Mouse (Mus musculus) intestine, embryonic 16.5 days (tissue): Measurements from ENCODE around the gene Gabrb1. TPM values are rescaled to one million over a fixed set of nuclear protein-coding genes. Genes with fewer than 3 reads are reported as not detected.

Source experiments
- ATAC-seq: fragments of 200-750 bp; cut with Nextera tagmentation; 2 replicates; pipeline ENCODE4 v1.8.0; 2017; ENCODE audit warnings: moderate TSS enrichment, moderate library complexity
- H3K27ac ChIP-seq: fragments of 300-500 bp; sonication (generic); 2 replicates; pipeline ENCODE4 v1.5.1; 2014; ENCODE audit warnings: mild to moderate bottlenecking, low read length
- H3K27me3 ChIP-seq: fragments of 300-500 bp; sonication (generic); replicated peaks from 2 replicates; pipeline ENCODE4 v1.6.1; 2014; ENCODE audit warnings: low read length, control low read depth, mixed read lengths; ENCODE audit not compliant: control insufficient read depth, insufficient read depth
- H3K36me3 ChIP-seq: fragments of 300-500 bp; sonication (generic); 2 replicates; pipeline ENCODE4 v1.6.1; 2014; ENCODE audit warnings: low read length, control low read depth; ENCODE audit not compliant: control insufficient read depth, insufficient read depth
- H3K4me1 ChIP-seq: fragments of 300-500 bp; sonication (generic); 2 replicates; pipeline ENCODE4 v1.6.1; 2014; ENCODE audit warnings: low read length, control low read depth, mixed read lengths; ENCODE audit not compliant: control insufficient read depth, insufficient read depth
- H3K4me2 ChIP-seq: fragments of 300-500 bp; sonication (generic); 2 replicates; pipeline ENCODE4 v1.6.1; 2014; ENCODE audit warnings: low read depth, low read length, control low read depth
- H3K4me3 ChIP-seq: fragments of 300-500 bp; sonication (generic); 2 replicates; pipeline ENCODE4 v1.5.1; 2014; ENCODE audit warnings: mild to moderate bottlenecking, low read length
- H3K9ac ChIP-seq: fragments of 300-500 bp; sonication (generic); 2 replicates; pipeline ENCODE4 v1.6.1; 2014; ENCODE audit warnings: low read depth, low read length
- H3K9me3 ChIP-seq: fragments of 300-500 bp; sonication (generic); 2 replicates; pipeline ENCODE4 v1.6.1; 2016; ENCODE audit warnings: low read length, control low read depth; ENCODE audit not compliant: control insufficient read depth
- WGBS: fragments of 180-500 bp; shearing (Covaris S2); extraction: QIAGEN DNeasy Blood & Tissue Kit; methylation state at CpG from one replicate; pipeline ENCODE4 v1.1.7; 2014; 5-methylcytosine and 5-hydroxymethylcytosine counted together
- polyA plus RNA-seq: library from polyadenylated mRNA; unstranded; fragments of >200 nt; fragmentation: Nextera tagmentation; extraction: Ambion mirVana; gene quantifications from 2 replicates; pipeline ENCODE4 v1.2.1, GENCODE M21; 2015

Gene Gabrb1
- polyA plus RNA-seq, 1 experiment from 2014 or later = 0.35 TPM

DNA sequence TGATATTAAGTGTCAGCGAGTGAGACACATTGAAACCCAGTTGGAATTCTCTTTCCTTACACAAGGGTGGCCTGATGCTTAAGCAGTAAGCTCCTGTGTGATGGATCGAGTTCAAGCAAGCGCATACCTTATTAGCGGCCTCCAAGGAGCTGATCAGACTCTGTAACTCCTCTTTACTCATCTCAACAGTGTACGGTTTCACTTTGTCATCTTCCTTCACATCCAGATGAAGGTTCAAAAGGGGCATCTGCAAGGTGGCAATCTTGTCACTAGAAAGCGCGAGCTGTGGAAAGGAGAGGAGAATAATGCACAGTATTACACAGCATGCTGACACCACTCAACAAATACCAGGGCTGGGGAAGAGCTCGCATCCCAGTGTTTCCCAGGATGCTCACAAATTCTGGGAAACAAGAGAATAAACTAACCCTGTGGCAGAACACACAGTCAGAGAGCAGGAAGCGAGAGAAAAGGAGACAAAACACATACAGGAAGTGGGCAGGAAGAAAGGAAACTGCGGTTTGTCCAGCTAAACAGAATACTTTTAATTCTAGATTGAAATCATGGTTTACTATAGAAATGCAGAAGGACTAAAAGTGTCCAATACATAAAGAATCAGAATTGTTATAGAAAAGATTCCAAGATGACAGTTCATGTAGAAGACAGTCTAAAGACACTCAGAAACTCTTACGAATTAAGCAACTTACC, 503.0 kb downstream of the Gabrb1 start:
- H3K4me2 ChIP-seq = no peak overlapping the region
- ATAC-seq = no peak
- WGBS = 85% methylated on average over 11 of the region's 11 CpGs
- no peak overlapping the region for H3K27ac ChIP-seq
- no peaks in the 10 kb centered on the region for H3K9me3 ChIP-seq
- H3K9ac ChIP-seq = no peak overlapping the region
- H3K27me3 ChIP-seq = no peaks in the 10 kb centered on the region
- peaks cover 12% of the 10 kb centered on the region for H3K36me3 ChIP-seq
- no peaks in the 10 kb centered on the region; the same call in 1 of the 2 replicates for H3K4me1 ChIP-seq
- H3K4me3 ChIP-seq = no peak overlapping the region

DNA sequence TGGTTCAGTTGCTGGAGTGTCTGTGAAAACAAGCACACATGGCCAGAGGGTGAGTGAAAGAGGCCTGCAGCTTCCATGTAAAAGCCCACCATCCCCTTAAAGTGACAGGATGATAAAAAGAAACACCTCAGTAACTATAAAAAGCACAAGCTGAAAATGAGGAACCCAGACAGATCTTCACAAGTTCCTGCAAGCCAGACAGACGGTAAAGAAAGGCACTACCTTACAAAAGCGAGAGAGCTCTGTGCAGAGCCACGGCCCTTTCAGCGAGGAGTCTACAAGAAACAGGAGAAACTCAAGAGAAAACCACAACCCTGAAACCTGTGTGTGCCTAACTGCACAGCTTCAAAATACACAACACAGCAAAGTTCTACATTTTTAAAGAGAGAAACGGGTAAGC, 504.9 kb downstream of the Gabrb1 start:
- no peak overlapping the region for H3K9ac ChIP-seq
- H3K27ac ChIP-seq = no peak overlapping the region
- H3K4me2 ChIP-seq = no peak overlapping the region
- H3K4me1 ChIP-seq = peaks cover 9% of the 10 kb centered on the region
- H3K9me3 ChIP-seq = no peaks in the 10 kb centered on the region
- WGBS = 85% methylated on average over 5 of the region's 5 CpGs
- no peak overlapping the region for H3K4me3 ChIP-seq
- no peak for ATAC-seq
- no peaks in the 10 kb centered on the region for H3K27me3 ChIP-seq
- peaks cover 12% of the 10 kb centered on the region for H3K36me3 ChIP-seq

DNA sequence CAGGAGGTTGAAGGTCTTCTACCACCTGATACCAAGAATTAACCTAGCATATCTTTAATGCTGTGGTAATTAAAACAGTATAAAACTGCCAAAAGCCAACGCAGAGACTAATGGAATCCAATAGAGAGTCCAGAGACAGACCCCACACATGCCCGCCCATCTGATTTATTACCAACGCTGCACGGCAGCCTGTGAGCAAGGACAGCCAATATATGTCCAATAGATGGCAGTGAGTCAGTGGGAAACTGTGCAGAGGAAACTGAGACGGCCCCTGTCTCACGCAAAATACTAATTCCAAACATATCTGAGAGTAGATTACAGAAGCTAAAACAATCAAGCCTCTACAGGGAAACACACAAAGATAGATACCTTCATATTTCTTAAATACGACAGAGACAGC, 506.5 kb downstream of the Gabrb1 start:
- no peak for ATAC-seq

DNA sequence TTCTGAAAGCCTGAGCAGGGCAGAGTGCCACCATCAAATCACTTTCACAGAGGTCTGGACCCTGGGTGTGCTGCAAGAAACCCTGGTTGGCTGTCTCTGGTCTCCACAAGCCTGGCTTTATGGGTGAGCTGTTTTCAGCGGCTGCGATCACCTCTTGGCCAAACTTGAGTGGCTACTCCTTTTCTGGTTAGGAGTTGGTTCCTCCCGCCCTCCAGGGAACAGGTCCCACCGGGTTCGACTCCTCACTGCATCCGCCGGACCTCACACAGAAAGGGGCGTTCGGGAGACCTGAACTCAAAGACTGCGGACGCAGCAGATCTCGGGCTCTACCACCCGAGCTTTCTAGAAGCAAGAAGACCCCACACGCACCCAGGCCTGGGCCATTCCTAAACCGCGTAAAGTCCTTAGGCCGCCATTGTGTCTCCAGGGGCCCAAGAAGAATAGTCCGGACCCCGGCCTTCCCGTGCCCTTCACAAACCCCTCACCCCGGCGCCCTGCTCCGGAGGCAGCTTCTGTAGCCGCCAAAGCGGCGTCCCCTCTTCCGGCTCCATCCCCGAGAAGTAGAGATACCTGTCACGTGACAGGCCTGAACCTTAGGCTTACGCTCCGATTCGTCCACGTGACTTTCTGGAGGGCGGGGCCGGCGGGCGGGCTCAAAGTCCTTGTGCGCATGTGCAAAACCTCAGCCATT, 509.8 kb downstream of the Gabrb1 start, which contains the start of gene Commd8:
Gene Commd8 (minus strand): TSS at position 596 of the 691 bp plus-strand sequence.
- Histone ChIP-seq H3K36me3 (no peaks in the 10 kb centered on the region; the same call in 1 of the 2 replicates), H3K4me3 (peak within 1 kb of the TSS; percentile 73), H3K4me2 (peak within 1 kb of the TSS; percentile 86), H3K9me3 (no peaks in the 10 kb centered on the region), H3K27me3 (no peaks in the 10 kb centered on the region), H3K27ac (peak within 1 kb of the TSS; percentile 70), H3K9ac (peak within 1 kb of the TSS; percentile 84), H3K4me1 (peaks cover 9% of the 10 kb centered on the region)
- WGBS = under 1% methylated on average over 38 of the region's 38 CpGs
- ATAC-seq = peak; percentile 90

More for the DNA sequence above, 506.5 kb downstream of the Gabrb1 start:
- Histone ChIP-seq H3K9ac (no peak overlapping the region), H3K4me3 (no peak overlapping the region), H3K9me3 (no peaks in the 10 kb centered on the region), H3K27me3 (no peaks in the 10 kb centered on the region), H3K4me2 (no peak overlapping the region), H3K27ac (no peak overlapping the region), H3K4me1 (peaks cover 9% of the 10 kb centered on the region), H3K36me3 (peaks cover 5% of the 10 kb centered on the region)
- WGBS = 47% methylated on average over 7 of the region's 7 CpGs

DNA sequence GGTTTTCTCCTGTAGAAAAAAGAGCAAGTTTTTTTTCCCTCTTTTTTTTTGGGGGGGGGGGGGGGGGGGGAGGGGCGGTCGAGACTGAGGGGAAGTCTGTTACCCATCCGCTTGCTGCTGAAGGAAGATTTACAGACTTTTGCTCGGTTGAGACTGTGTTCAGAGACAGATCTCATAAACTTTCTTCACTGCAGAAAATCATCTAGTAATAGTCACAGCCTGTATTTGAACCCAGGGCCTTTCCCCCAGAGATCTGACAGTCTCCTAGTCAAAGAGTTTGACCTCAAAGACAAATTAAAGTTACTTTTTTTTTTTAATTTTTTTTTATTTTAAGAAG, 510.3 kb downstream of the Gabrb1 start:
- no peak overlapping the region for H3K27ac ChIP-seq
- H3K27me3 ChIP-seq = no peaks in the 10 kb centered on the region
- H3K9me3 ChIP-seq = no peaks in the 10 kb centered on the region
- peak overlapping the region; percentile 44 for H3K4me2 ChIP-seq
- no peaks in the 10 kb centered on the region; the same call in 1 of the 2 replicates for H3K36me3 ChIP-seq
- H3K9ac ChIP-seq = peak overlapping the region; percentile 47; the same call in 1 of the 2 replicates
- under 1% methylated on average over 4 of the region's 4 CpGs for WGBS
- peak overlapping the region; percentile 22 for H3K4me3 ChIP-seq
- ATAC-seq = no peak; the same call in 1 of the 2 replicates
- peaks cover 9% of the 10 kb centered on the region for H3K4me1 ChIP-seq

DNA sequence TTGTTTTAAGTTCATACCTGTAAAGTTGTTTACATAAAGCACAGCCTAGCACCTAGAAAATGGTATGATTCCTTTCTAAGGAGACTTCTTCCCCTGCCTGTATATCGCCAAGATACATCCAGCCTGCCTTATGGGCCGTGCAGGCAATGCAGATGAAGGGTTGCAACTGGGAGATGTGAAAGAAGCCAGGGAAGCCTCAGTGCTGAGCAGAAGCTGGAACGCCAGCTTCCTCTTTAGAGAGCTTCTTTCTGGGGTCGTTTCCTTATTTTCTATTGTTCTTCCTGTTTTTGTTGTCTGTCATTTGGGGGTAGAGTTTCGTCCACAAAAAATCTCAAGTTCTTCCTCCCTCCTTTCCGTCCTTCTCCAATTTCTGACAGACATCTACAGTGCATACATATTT, 512.2 kb downstream of the Gabrb1 start:
- Histone ChIP-seq H3K27ac (no peak overlapping the region), H3K4me3 (no peak overlapping the region), H3K9ac (no peak overlapping the region), H3K4me1 (peaks cover 9% of the 10 kb centered on the region), H3K36me3 (no peaks in the 10 kb centered on the region), H3K4me2 (no peak overlapping the region), H3K9me3 (no peaks in the 10 kb centered on the region), H3K27me3 (no peaks in the 10 kb centered on the region)
- WGBS = 60% methylated on average over 6 of the region's 6 CpGs
- ATAC-seq = no peak

DNA sequence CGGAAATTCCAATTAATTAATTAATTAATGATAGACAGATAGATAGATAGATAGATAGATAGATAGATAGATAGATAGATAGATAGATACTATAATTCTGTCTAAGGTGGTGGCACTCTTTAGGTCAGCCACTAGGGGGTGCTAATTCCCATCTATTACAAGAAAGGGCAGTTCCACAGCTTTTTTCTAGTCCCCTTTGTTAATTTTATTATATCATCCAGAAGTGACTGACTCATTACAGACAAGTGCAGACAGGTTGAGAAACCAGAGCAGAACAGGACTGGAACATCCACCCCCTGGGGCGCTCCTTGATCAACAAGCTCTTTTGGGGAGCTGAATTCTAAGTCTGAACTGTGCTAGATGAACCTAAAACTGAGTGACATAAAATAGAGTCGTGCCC, 514.8 kb downstream of the Gabrb1 start:
- no peak overlapping the region for H3K27ac ChIP-seq
- no peak overlapping the region for H3K9ac ChIP-seq
- H3K4me2 ChIP-seq = no peak overlapping the region
- H3K4me3 ChIP-seq = no peak overlapping the region
- no peaks in the 10 kb centered on the region for H3K27me3 ChIP-seq
- 0 out of 2 replicates have a peak, but pooled peaks have one; percentile 8 for ATAC-seq
- no peaks in the 10 kb centered on the region for H3K4me1 ChIP-seq
- H3K9me3 ChIP-seq = no peaks in the 10 kb centered on the region
- WGBS = 39% methylated on average over 3 of the region's 3 CpGs
- H3K36me3 ChIP-seq = no peaks in the 10 kb centered on the region

DNA sequence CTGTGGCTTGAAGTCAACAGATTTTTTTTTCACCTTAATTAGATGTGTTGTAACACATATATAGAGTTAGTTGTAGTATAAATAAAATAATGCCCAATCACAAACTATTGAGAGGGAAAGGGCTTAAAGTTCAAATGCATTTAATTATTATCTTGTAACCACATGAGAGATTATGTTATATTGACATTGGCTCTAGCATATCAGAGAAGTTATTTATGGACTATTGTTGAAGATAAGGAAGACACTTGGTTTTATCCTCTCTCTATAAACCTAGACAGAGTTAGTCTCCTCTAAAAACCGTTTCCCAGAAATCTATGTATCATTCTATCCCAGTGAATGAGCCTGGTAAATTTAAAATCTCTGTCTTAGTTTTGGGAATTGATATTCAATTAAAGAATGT, 515.6 kb downstream of the Gabrb1 start:
- Histone ChIP-seq H3K4me3 (no peak overlapping the region), H3K27me3 (no peaks in the 10 kb centered on the region)
- WGBS = 41% methylated on average over 1 of the region's 1 CpGs

DNA sequence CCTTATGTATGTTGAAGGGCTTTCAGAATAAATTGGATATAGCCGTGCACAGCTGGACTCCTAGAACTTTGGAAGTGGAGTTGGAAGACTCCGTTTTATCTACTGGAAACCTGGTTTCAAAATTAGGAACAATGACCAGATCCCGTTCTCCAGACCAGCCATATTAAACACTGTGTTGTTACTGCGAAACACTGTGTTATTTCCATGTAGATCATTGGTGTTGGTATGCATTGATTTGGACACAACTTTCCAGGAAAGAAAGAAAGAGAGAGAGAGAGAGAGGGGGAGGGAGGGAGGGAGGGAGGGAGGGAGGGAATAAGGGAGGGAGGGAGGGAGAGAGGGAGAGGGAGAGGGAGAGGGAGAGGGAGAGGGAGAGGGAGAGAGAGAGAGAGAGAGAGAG, 517.1 kb downstream of the Gabrb1 start:
- 84% methylated on average over 4 of the region's 4 CpGs for WGBS
- H3K9ac ChIP-seq = no peak overlapping the region

More for the DNA sequence above, 515.6 kb downstream of the Gabrb1 start:
- no peak overlapping the region for H3K9ac ChIP-seq
- H3K4me2 ChIP-seq = no peak overlapping the region
- no peaks in the 10 kb centered on the region for H3K4me1 ChIP-seq
- no peak for ATAC-seq
- no peak overlapping the region for H3K27ac ChIP-seq
- no peaks in the 10 kb centered on the region for H3K9me3 ChIP-seq
- H3K36me3 ChIP-seq = no peaks in the 10 kb centered on the region

More for the DNA sequence above, 517.1 kb downstream of the Gabrb1 start:
- Histone ChIP-seq H3K36me3 (no peaks in the 10 kb centered on the region), H3K4me2 (no peak overlapping the region), H3K27ac (no peak overlapping the region), H3K4me1 (no peaks in the 10 kb centered on the region), H3K27me3 (no peaks in the 10 kb centered on the region), H3K9me3 (no peaks in the 10 kb centered on the region), H3K4me3 (no peak overlapping the region)
- no peak for ATAC-seq
